Mouse (Mus musculus) urinary bladder, postnatal 36 days (tissue): ENCODE data around the gene Unc5b.
A peak's percentile ranks its signal among the peaks of the same experiment; 100 is the strongest.

ENCODE experiments used
- DNase-seq, 2 experiments: peaks; one replicate each; pipeline ENCODE4 v3.0.0; 2022; ENCODE audit warnings: low spot score in 2 of 2, mixed read lengths in 1 of 2

The Unc5b gene

GRCm38 (mm10) chr10:60800295-60801167, 30.9 kb downstream of the Unc5b start:
- DNase-seq: no peak

GRCm38 (mm10) chr10:60797682-60798422, 33.5 kb downstream of the Unc5b start:
- DNase-seq: no peak

GRCm38 (mm10) chr10:60796474-60796873, 34.9 kb downstream of the Unc5b start:
- no peak for DNase-seq

- DNase-seq: no peak
These were observed 35.4 kb downstream of the Unc5b start for GRCm38 (mm10) chr10:60796028-60796427.

GRCm38 (mm10) chr10:60794792-60795191, 36.6 kb downstream of the Unc5b start:
- no peak for DNase-seq

GRCm38 (mm10) chr10:60794374-60794773, 37.0 kb downstream of the Unc5b start:
- DNase-seq: no peak

GRCm38 (mm10) chr10:60792841-60793240, 38.5 kb downstream of the Unc5b start:
- no peak for DNase-seq

GRCm38 (mm10) chr10:60792365-60792764, 39.0 kb downstream of the Unc5b start:
- DNase-seq: no peak

GRCm38 (mm10) chr10:60790912-60791311, 40.5 kb downstream of the Unc5b start:
- DNase-seq: no peak

- no peak for DNase-seq
These were observed 43.9 kb downstream of the Unc5b start for GRCm38 (mm10) chr10:60787303-60788074.

- no peak for DNase-seq
These were observed 47.8 kb downstream of the Unc5b start for GRCm38 (mm10) chr10:60783608-60784007.

GRCm38 (mm10) chr10:60779628-60780027, 51.8 kb downstream of the Unc5b start:
- peak; percentile 74 to 78 for DNase-seq

- DNase-seq: no peak
These were observed 52.8 kb downstream of the Unc5b start for GRCm38 (mm10) chr10:60778542-60778941.

GRCm38 (mm10) chr10:60775473-60775872, 55.9 kb downstream of the Unc5b start:
- DNase-seq: no peak

- DNase-seq: no peak
These were observed 56.8 kb downstream of the Unc5b start for GRCm38 (mm10) chr10:60774616-60775015.

GRCm38 (mm10) chr10:60770855-60771254, 60.5 kb downstream of the Unc5b start:
- DNase-seq: no peak

GRCm38 (mm10) chr10:60768614-60769013, 62.8 kb downstream of the Unc5b start:
- DNase-seq: no peak

- no peak for DNase-seq
These were observed 64.0 kb downstream of the Unc5b start for GRCm38 (mm10) chr10:60767400-60767799.

- no peak for DNase-seq
These were observed 69.3 kb downstream of the Unc5b start for GRCm38 (mm10) chr10:60762126-60762525.

GRCm38 (mm10) chr10:60760377-60760776, 71.0 kb downstream of the Unc5b start:
- peak; percentile 85 to 91 for DNase-seq

- DNase-seq: peak; percentile 51 to 58
These were observed 74.4 kb downstream of the Unc5b start for GRCm38 (mm10) chr10:60756992-60757391.

- no peak for DNase-seq
These were observed 75.2 kb downstream of the Unc5b start for GRCm38 (mm10) chr10:60756146-60756545.
